Mouse (Mus musculus) forebrain, embryonic 13.5 days (tissue): ENCODE measurements at regions not wholly inside any gene's neighbourhood (a gene's known extent, or its start where the extent isn't known, plus 50 kb on each side); places are given as distances from the start of the nearest gene placed in this dataset.

Experiments used
- ATAC-seq: fragments of 200-750 bp; cut with Nextera tagmentation; 2 replicates; pipeline ENCODE4 v1.8.0; 2017
- H3K27ac ChIP-seq: fragments of 300-500 bp; sonication (generic); 2 replicates; pipeline ENCODE4 v1.5.1; 2015; ENCODE audit warnings: inconsistent platforms, mild to moderate bottlenecking, moderate library complexity
- H3K27me3 ChIP-seq: fragments of 300-500 bp; sonication (generic); 2 replicates; pipeline ENCODE4 v1.6.1; 2015; ENCODE audit warnings: mild to moderate bottlenecking, inconsistent platforms
- H3K36me3 ChIP-seq: fragments of 300-500 bp; sonication (generic); 2 replicates; pipeline ENCODE4 v1.6.1; 2015; ENCODE audit warnings: mild to moderate bottlenecking, inconsistent platforms; ENCODE audit not compliant: poor library complexity, severe bottlenecking
- H3K4me1 ChIP-seq: fragments of 300-500 bp; sonication (generic); 2 replicates; pipeline ENCODE4 v1.6.1; 2015; ENCODE audit warnings: inconsistent platforms
- H3K4me2 ChIP-seq: fragments of 300-500 bp; sonication (generic); 2 replicates; pipeline ENCODE4 v1.6.1; 2015; ENCODE audit warnings: inconsistent platforms, mild to moderate bottlenecking, moderate library complexity
- H3K4me3 ChIP-seq: fragments of 300-500 bp; sonication (generic); 2 replicates; pipeline ENCODE4 v1.5.1; 2015; ENCODE audit warnings: mild to moderate bottlenecking, inconsistent platforms
- H3K9ac ChIP-seq: fragments of 300-500 bp; sonication (generic); 2 replicates; pipeline ENCODE4 v1.6.1; 2015; ENCODE audit warnings: mild to moderate bottlenecking, inconsistent platforms
- H3K9me3 ChIP-seq: fragments of 300-500 bp; sonication (generic); replicated peaks from 2 replicates; pipeline ENCODE4 v1.6.1; 2016; ENCODE audit warnings: inconsistent platforms
- WGBS: fragments of 180-500 bp; shearing (Covaris S2); methylation state at CpG from one replicate; pipeline ENCODE4 v1.1.7; 2015; 5-methylcytosine and 5-hydroxymethylcytosine counted together

- Histone ChIP-seq H3K36me3 (no peaks in the 10 kb centered on the region), H3K27ac (no peak overlapping the region), H3K4me2 (no peak overlapping the region), H3K27me3 (no peaks in the 10 kb centered on the region), H3K4me3 (no peak overlapping the region), H3K4me1 (no peaks in the 10 kb centered on the region), H3K9ac (no peak overlapping the region), H3K9me3 (no peaks in the 10 kb centered on the region)
- no peak for ATAC-seq
- 92% methylated on average over 3 of the region's 3 CpGs for WGBS
These were observed 456.2 kb downstream of the Pik3r1 start for GRCm38 (mm10) chr13:101311634-101312314.

- Histone ChIP-seq H3K9me3 (no peaks in the 10 kb centered on the region), H3K36me3 (no peaks in the 10 kb centered on the region), H3K4me2 (no peak overlapping the region), H3K27ac (no peak overlapping the region), H3K4me1 (peaks cover 8% of the 10 kb centered on the region; the same call in 1 of the 2 replicates), H3K9ac (no peak overlapping the region), H3K4me3 (no peak overlapping the region), H3K27me3 (no peaks in the 10 kb centered on the region)
- 98% methylated on average over 5 of the region's 5 CpGs for WGBS
- ATAC-seq, result no peak
These were observed 459.3 kb downstream of the Pik3r1 start for GRCm38 (mm10) chr13:101308724-101309123.

GRCm38 (mm10) chr13:101305695-101306413 is 462.2 kb downstream of the Pik3r1 start:
- H3K4me1 ChIP-seq, result peaks cover 8% of the 10 kb centered on the region; the same call in 1 of the 2 replicates
- H3K9me3 ChIP-seq, result no peaks in the 10 kb centered on the region
- no peak for ATAC-seq
- no peak overlapping the region for H3K27ac ChIP-seq
- 53% methylated on average over 11 of the region's 11 CpGs for WGBS
- H3K27me3 ChIP-seq, result no peaks in the 10 kb centered on the region
- H3K4me2 ChIP-seq, result no peak overlapping the region
- no peak overlapping the region for H3K9ac ChIP-seq
- H3K4me3 ChIP-seq, result no peak overlapping the region
- no peaks in the 10 kb centered on the region for H3K36me3 ChIP-seq

GRCm38 (mm10) chr13:101305063-101305462 is 463.0 kb downstream of the Pik3r1 start:
- Histone ChIP-seq H3K36me3 (no peaks in the 10 kb centered on the region), H3K27me3 (no peaks in the 10 kb centered on the region), H3K9me3 (no peaks in the 10 kb centered on the region), H3K9ac (no peak overlapping the region), H3K4me3 (no peak overlapping the region), H3K4me2 (no peak overlapping the region), H3K4me1 (peaks cover 8% of the 10 kb centered on the region; the same call in 1 of the 2 replicates), H3K27ac (no peak overlapping the region)
- 62% methylated on average over 6 of the region's 6 CpGs for WGBS
- no peak for ATAC-seq

- Histone ChIP-seq H3K4me3 (no peak overlapping the region), H3K4me1 (peaks cover 8% of the 10 kb centered on the region; the same call in 1 of the 2 replicates), H3K27me3 (no peaks in the 10 kb centered on the region), H3K9me3 (no peaks in the 10 kb centered on the region), H3K36me3 (no peaks in the 10 kb centered on the region), H3K9ac (no peak overlapping the region), H3K4me2 (no peak overlapping the region), H3K27ac (no peak overlapping the region)
- no peak for ATAC-seq
- WGBS, result 61% methylated on average over 2 of the region's 2 CpGs
These were observed 466.7 kb downstream of the Pik3r1 start for GRCm38 (mm10) chr13:101301361-101301760.

GRCm38 (mm10) chr13:101289407-101289806 is 456.2 kb upstream of the Slc30a5 start:
- H3K9ac ChIP-seq, result no peak overlapping the region
- no peak overlapping the region for H3K4me3 ChIP-seq
- 95% methylated on average over 4 of the region's 4 CpGs for WGBS
- H3K27me3 ChIP-seq, result no peaks in the 10 kb centered on the region
- peaks cover 17% of the 10 kb centered on the region for H3K4me1 ChIP-seq
- H3K9me3 ChIP-seq, result no peaks in the 10 kb centered on the region
- H3K4me2 ChIP-seq, result no peak overlapping the region
- ATAC-seq, result no peak
- no peak overlapping the region for H3K27ac ChIP-seq
- no peaks in the 10 kb centered on the region for H3K36me3 ChIP-seq

GRCm38 (mm10) chr13:101287131-101287530 is 453.9 kb upstream of the Slc30a5 start:
- WGBS, result 32% methylated on average over 4 of the region's 4 CpGs
- Histone ChIP-seq H3K9ac (no peak overlapping the region), H3K4me3 (no peak overlapping the region), H3K36me3 (no peaks in the 10 kb centered on the region), H3K9me3 (no peaks in the 10 kb centered on the region), H3K27me3 (no peaks in the 10 kb centered on the region), H3K4me1 (peaks cover 17% of the 10 kb centered on the region), H3K4me2 (no peak overlapping the region), H3K27ac (no peak overlapping the region)
- ATAC-seq, result no peak

GRCm38 (mm10) chr13:101286029-101286917 is 453.0 kb upstream of the Slc30a5 start:
- H3K27ac ChIP-seq, result no peak overlapping the region
- H3K27me3 ChIP-seq, result no peaks in the 10 kb centered on the region
- peak overlapping the region; percentile 4; the same call in 1 of the 2 replicates for H3K4me2 ChIP-seq
- peak; percentile 84 for ATAC-seq
- no peaks in the 10 kb centered on the region for H3K9me3 ChIP-seq
- 37% methylated on average over 15 of the region's 15 CpGs for WGBS
- peaks cover 17% of the 10 kb centered on the region for H3K4me1 ChIP-seq
- H3K36me3 ChIP-seq, result no peaks in the 10 kb centered on the region
- no peak overlapping the region for H3K9ac ChIP-seq
- H3K4me3 ChIP-seq, result no peak overlapping the region

GRCm38 (mm10) chr13:101278127-101278526 is 444.9 kb upstream of the Slc30a5 start:
- no peak for ATAC-seq
- no peak overlapping the region for H3K4me2 ChIP-seq
- no peaks in the 10 kb centered on the region; the same call in 1 of the 2 replicates for H3K27me3 ChIP-seq
- no peaks in the 10 kb centered on the region for H3K9me3 ChIP-seq
- no peaks in the 10 kb centered on the region for H3K4me1 ChIP-seq
- H3K36me3 ChIP-seq, result no peaks in the 10 kb centered on the region
- H3K4me3 ChIP-seq, result no peak overlapping the region
- no peak overlapping the region for H3K27ac ChIP-seq
- WGBS, result 79% methylated on average over 1 of the region's 1 CpGs
- no peak overlapping the region for H3K9ac ChIP-seq

- 95% methylated on average over 2 of the region's 2 CpGs for WGBS
- H3K4me2 ChIP-seq, result no peak overlapping the region
- no peaks in the 10 kb centered on the region for H3K36me3 ChIP-seq
These were observed 443.5 kb upstream of the Slc30a5 start for GRCm38 (mm10) chr13:101276766-101277165.

GRCm38 (mm10) chr13:101274470-101275141 is 441.4 kb upstream of the Slc30a5 start:
- no peak overlapping the region for H3K27ac ChIP-seq
- H3K4me2 ChIP-seq, result no peak overlapping the region
- no peaks in the 10 kb centered on the region for H3K4me1 ChIP-seq
- H3K27me3 ChIP-seq, result no peaks in the 10 kb centered on the region
- no peak overlapping the region for H3K4me3 ChIP-seq
- no peaks in the 10 kb centered on the region for H3K36me3 ChIP-seq
- no peak for ATAC-seq
- 70% methylated on average over 7 of the region's 7 CpGs for WGBS
- H3K9me3 ChIP-seq, result no peaks in the 10 kb centered on the region
- H3K9ac ChIP-seq, result no peak overlapping the region

More at GRCm38 (mm10) chr13:101276766-101277165, 443.5 kb upstream of the Slc30a5 start:
- no peak overlapping the region for H3K27ac ChIP-seq
- no peaks in the 10 kb centered on the region for H3K9me3 ChIP-seq
- no peak for ATAC-seq
- H3K9ac ChIP-seq, result no peak overlapping the region
- H3K4me1 ChIP-seq, result no peaks in the 10 kb centered on the region
- no peaks in the 10 kb centered on the region; the same call in 1 of the 2 replicates for H3K27me3 ChIP-seq
- H3K4me3 ChIP-seq, result no peak overlapping the region
